Mouse (Mus musculus) heart, postnatal 0 days (tissue): ENCODE measurements around the gene Rab37.

ENCODE experiments used
- CTCF ChIP-seq: IDR thresholded peaks from 2 replicates; pipeline ENCODE4 v1.5.1; 2016; ENCODE audit warnings: antibody characterized with exemption, control low read depth, low read depth
- EP300 ChIP-seq: IDR thresholded peaks from 2 replicates; pipeline ENCODE4 v1.6.1; 2016; ENCODE audit warnings: antibody characterized with exemption, low read depth

DNA sequence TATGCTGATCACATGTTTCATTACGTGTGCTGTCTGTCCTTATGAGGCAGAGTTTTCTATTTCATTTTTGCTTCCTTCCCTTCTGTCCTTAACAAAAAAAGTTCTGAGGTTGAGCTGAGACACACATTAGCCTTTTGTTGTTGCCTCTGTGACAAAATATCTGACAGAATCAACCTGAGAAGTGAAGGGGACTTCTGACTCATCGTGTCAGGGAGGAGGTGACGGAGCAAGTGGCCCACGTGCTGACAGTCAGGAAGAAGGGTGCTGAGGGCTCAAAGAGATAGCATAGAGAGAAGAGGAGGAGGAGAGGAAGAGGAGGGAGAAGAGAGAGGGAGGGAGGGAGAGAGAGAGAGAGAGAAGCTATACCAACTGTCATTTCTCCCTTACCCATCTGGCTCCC, 37.3 kb downstream of the Rab37 start:
- TF ChIP-seq CTCF: no peak
- TF ChIP-seq EP300: no peak
